Mouse (Mus musculus) CD4-positive, CD25-positive, alpha-beta regulatory T cell, adult 4 months (primary cell): ENCODE measurements at regions not wholly inside any gene's neighbourhood (a gene's known extent, or its start where the extent isn't known, plus 50 kb on each side); places are given as distances from the start of the nearest gene placed in this dataset.
"Not testable (repeated sequence)": the region's sequence is repeated elsewhere in the genome, so short reads cannot be mapped to it uniquely, and the experiment has no call there.

ENCODE experiments used
- ATAC-seq: one replicate; pipeline ENCODE4 v1.8.0; 2017

DNA sequence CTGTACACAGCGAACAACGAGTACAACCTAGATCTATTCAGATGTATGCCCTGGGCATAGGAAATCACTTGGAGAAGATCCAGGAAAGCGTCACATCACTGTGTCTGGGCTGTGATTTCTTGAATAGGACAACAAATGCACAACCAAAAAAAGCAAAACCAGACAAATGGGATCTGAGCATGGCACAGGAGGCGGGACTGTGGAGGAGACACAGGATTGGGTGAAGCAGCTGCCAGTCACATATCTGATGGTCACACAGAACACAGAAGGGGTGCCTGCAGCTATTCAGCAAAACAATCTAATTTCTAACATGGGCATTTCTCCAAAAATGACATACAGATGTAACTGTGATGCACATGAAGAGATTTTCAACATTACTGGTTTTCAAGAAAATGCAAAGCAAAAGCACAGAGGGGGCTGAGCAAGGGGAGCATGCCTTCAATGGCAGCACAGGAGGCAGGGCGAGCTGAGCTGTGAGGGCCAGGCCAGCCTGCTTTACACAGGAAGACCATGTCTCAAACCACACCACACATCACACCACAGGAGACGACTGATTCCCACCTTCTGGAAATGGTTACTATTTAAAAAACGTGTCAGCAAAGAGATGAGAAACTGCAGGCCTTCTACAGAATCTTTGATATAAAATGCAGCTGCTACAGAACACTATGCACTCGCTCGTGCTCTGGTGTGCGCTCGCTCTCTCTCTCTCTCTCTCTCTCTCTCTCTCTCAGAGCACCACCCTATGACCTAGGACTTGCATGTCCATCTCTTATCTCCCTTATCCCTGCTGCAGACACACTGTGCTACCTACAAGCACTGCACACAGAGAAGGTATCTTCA lies 175.2 kb upstream of the Klf14 start:
- ATAC-seq = no peak

DNA sequence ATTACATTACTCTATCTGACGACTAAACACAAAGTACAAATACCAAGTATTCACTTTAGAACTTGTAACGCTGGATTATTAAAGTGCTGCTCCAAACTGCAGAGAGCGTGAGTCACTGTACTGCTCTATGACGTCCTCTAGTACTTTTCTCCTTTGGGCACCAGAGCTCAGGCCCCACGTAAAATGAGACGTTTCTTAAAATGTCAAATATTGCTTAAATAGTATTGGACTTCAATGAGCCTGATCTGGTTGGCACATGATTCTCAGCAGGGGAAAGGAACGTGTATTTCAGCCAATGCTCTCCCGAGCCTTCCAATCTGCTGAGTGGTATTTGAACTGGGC lies 175.8 kb upstream of the Klf14 start:
- no peak for ATAC-seq

DNA sequence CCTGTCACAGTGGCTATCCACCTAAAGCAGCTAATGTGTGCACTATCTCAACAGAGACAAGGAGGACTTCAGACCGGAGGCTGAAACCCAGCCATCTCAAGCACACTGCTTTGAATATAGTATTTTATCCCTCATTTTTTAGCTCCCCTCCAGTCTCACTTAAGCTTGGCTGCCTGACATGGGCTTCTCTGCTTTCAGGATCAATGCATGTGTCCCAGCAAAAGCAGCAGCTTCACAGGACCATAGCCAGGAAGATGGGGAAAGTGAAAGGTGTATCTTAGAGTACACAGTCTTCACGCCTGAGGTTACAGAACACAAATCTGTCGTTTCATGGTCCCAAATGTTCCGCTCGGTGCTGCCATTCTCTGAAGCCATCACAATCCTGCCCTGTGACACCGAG lies 176.7 kb upstream of the Klf14 start:
- no peak for ATAC-seq

DNA sequence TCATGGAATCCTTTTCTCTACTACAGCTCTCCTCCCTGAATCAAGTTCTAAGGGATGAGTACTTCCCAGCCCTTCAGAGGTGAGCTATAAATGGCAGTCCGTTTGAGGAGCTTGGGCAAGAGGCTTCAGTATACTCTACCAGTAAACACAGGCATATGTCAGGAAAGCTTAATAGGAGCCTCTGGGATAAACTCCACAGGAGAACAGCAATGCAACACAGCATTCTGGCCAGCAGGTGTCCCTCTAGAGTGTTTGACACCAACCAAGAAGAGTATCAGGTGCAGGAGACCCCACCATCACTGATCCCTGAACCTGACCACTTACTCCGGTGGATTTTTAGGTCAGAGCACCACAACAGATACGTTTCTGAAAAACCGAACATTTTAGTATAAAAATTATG lies 178.0 kb upstream of the Klf14 start:
- ATAC-seq = no peak

DNA sequence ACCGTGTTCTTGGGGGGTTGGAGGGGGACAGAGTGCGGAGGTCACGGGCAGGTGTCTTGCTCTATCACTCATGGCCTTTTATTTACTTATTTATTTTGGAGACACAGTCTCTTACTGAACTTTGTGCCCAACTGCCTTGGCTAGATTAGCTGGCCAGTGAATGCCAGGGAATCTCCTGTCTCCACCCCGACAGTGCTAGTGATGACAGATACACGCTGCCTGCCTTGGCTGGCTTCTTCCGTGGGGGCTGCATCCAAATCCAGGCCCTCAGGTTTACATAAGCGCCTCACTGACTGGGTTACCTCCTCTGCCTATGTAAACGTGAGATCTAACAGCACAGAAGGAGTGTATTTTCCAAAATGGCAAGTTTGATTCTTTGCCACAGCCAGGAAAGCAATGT lies 178.5 kb upstream of the Klf14 start:
- ATAC-seq = no peak

DNA sequence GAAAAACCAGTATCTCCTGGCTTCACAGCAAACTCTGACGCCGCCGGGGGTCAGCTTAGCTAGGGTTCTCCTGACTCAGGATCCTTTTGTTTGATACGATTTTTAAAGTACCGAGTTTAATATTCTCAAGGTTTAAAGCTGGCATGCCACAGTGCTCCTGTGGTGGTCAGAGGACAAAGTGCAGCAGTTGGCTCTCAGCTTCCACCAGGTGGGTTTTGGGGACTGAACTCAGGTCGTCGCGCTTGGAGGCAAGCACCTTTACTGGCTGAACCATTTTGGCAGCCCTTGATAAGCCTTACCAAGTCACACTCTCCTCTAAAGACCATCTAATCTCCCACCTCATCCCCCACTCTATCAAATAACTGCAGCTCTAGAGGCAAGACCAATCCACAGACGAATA lies 181.1 kb upstream of the Klf14 start:
- ATAC-seq = no peak

DNA sequence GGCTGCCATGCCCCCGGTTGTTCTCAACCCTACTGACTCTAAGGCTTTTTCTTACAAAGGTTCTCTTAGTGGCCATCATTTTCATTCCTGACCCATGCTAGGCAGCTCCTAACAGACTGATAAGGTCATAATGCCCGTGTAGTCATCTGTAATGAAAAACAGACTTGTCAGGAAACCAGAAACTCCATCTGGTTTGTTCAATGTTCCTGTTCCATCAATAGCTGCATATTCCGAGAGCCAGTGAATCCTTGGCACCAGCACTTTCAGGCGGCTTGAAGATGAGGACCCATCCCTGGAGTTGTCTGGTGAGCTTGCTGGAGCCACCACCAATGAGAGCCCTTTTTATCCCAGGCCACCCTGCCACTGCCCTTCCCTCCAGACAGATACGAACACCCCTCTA lies 181.7 kb upstream of the Klf14 start:
- no peak for ATAC-seq

DNA sequence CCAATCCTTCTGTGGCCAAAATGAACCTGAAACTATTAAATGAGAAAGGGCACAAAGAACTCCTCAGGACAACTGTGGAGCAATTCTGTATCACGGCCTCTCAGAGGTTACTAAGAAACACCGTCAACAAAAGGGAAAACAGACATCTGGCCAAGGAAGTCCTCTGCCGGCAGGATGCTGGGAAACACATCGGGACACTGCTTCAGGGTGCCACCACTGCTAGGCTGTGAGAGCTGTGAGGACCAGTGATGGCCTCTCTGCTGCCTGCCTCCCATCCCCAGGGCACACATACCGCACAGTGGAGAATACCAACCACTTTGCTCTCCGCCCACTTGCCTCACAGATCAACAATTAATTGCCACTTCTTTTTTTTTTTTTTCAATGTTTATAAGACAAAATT lies 182.6 kb upstream of the Klf14 start:
- no peak for ATAC-seq

DNA sequence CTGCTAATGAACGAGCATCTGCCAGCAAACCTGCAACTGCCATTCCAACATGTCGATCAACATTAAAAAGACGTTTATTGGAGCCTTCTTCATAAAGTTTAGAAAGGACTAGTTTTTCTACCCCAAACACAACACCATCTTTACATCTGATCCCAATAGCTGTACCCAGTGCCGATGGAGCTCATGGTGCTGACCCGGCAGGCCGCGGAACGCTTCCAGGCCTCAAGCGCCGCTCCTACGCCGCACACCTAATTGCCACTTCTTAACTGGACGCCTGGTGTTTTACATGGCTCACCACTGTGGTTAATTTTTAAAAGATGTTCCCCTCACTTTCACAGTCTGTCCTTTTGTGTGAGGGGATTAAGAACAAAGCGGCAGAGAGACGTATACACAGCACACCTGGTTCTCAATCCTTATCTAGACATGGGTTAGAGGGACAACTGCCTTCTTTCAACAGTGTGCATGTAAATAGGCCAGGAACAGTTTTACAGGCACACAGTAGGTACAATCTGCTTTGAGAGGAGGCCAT lies 183.7 kb upstream of the Klf14 start:
- ATAC-seq = not testable (repeated sequence)

DNA sequence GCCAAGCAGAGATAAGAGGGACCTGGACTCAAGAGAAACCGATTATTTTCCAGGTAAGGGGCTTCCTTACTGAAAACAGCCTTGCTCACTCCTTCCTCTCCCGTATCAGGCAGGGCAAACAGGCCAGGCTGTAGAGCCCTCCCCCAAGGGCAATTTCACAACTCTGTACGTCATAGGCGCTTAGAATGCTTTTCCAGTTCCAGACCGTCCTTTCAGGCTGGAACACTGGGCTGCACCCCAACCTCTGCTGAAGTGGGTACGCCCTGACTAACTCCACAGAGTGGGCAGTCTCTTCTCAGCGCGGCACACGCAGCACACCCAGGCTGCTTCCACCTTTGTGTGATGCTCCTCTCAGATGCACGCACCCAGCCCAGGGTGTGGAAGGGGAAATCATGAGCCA lies 186.8 kb upstream of the Klf14 start:
- ATAC-seq = no peak

DNA sequence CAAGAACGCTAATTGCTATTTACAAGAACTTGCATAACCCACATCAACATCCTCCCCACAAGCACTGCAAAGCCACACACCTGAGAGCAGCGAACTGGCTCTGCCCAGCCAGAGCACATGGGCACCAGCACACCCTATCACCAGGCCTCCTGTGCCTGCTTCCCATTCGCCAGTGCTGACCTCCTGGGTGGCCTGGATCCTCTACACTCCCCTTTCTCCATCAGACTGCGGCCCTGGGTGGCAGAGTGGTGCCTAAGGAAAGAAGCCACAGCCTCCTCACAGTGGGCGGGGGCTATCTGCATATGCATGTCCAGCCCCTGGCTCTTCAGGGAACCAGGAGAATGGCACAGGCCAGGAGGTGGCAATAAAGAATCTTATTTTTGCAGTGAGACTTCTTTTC lies 187.9 kb upstream of the Klf14 start:
- peak; percentile 53 for ATAC-seq

DNA sequence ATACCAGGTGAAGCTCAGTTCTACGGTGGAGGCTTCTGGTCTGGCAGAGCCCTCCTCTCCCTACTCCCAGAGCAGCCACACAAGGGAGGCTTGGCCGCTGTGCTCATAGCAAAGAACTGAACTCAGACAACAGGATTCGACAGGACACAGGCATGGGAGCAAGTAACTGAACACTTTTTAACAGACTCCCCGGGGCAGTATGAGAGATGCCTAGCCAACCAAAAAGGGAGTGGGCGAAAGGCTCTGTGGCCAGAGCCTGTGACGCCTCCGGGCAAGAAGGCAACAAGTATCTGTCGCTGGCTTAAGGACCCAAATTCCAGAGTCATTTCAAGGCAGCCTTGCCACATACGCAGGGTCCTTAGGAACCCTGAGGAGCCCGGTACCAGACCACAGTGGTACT lies 188.8 kb upstream of the Klf14 start:
- ATAC-seq = no peak

DNA sequence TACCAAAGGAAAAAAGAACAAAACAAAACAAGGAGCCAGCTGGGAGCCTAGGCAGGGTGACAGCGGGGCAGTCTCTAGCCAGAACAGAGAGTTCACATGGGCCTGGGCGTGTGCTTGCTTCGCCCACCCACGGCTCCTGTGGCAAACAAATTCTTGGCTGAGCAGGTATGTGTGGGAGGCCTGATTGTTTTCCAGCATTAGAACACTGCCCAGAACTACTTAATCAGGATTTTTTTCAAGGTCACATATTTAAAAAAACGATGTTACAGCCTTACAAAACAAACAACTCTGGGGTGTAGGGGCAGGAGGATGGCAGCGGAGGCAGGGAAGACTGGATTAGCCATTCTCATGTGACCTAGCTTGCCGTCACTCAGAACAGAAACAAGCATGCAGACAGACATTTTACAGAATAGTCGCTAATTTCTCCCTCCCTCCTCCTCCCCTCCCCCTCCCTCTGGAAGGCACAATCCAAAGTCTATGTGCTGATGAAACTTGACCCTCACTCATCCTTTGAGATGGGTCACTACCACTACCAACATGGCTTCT lies 189.5 kb upstream of the Klf14 start:
- ATAC-seq = no peak

DNA sequence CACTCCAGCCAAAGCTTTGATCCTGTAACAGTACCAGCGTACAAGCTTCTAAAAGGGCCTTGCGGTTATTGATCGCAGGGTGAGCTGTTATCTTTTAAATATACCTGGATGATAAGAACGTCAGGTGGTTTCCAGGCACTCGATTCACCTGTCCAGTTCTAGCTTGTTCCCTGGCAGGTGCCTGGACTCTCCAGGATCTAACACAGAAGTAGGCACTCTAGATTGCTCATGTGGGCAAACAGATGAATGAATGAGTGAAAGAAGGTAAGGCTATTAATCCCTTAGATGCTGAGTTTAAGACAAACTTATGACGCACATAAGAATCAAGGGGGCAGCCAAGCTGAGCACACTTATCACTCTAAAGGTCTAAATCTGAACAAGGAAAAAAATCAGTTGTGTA lies 190.3 kb upstream of the Klf14 start:
- ATAC-seq = no peak

DNA sequence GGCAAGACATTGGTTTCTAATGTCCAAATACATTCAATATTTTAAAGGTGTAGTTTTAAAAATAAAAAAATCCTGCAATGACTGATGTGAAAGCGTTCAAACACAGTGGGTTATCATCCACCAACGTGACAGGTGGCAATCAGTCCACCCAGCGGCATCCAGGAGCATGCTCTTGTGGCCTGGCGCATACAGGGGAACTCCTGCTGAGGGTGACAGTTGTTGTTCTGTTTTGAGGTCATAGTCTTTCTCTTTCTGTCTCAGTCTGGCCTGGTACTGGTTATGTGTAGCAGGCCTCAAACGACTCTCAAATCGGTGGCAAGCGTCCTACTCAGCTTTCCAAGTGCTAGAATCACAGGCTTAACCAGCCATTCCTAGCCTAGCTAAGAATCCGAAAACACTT lies 191.5 kb upstream of the Klf14 start:
- ATAC-seq = peak; percentile 59

DNA sequence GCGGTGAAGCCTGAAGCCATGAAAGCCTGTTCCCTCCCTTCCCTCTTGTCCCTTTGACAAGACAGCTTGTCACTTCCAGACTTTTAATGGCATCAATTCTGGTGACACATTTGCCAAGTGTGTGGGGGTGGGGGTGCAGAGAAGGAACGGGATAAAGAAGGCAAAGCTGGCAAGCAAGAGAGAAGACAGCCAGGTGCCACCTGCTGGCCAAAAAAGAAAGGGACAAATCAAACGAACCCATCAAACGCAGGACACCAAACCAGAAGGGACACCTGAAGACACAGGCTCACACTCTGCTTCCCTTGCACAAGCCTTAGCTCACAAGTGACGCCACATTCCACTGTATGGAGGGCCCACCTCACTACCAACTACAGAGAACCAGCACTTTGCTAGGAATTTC lies 197.0 kb upstream of the Klf14 start:
- ATAC-seq = no peak

DNA sequence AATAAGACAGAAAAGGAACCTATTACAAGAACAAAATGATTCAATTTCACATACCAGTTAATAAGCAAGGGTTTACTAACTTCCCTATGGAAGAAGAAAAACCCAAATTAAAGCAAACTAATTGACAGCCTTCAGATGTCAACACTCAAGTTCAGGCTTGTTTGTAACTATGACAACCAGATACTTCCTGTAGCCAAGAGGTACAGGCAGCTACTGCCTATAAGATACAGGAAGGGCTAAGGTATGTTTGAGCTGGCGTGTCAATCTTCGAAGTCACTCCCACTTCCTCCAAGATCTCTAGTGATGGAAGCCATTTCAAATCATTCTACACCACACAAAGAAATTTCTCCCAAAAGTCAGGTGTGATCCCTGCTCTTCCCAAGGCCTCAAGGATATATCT lies 198.1 kb upstream of the Klf14 start:
- ATAC-seq = peak; percentile 87

DNA sequence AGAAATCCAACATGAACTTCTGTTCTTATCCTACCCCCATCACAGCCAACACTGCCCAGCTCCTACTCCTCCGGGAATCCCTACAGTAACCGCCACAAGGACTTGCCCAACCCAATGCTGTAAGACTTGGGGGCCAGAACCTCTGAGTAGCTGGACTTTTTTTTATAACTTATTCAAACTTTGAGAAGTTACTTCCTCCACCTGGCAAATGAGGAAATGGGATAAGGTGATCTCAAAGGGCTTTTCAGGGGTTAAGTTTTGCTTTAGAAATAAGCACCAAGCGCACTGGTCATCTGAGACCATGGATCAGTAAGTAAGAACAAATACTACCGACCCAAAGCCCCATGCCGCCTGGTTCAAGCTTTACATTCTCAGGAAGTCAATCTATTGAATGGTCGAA lies 198.6 kb upstream of the Klf14 start:
- ATAC-seq = no peak

DNA sequence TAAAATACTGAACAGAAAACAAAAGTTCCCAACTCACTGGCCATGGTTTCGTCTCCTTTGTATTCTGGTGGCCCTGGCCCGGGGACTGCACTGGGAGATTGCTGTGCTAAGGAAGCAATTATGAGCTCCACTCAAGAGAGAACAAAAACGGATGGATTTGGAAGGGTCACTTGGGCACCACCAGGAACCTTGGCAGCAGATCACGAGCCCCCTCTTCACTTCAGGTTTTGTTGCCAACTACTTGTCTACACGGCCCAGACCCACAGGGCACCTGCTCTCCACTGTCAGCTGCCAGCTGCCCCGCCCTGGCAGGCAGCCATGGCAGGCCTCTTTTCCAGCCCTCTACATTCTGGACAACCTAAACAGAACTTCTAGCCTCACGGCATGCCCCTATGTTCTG lies 199.8 kb upstream of the Klf14 start:
- ATAC-seq = no peak

DNA sequence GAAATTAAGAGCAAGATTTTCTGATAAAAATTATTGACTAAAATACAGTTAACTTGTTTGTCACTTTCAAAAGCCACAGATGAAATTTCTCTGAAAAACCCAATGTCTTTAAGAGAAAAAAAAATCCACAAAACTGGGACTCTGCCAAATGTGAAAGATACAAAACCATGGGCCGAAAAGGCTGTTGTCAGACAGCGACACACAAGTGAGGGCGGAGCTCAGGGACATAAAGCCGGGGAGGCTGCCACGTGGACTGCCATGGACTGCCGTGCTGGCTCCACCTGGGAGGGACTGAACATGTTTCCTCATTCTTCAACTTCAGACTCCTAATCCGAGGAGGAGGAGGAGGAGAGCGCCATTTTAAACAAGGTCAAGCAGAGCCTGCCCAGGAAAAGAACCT lies 200.4 kb upstream of the Klf14 start:
- ATAC-seq = peak; percentile 44

DNA sequence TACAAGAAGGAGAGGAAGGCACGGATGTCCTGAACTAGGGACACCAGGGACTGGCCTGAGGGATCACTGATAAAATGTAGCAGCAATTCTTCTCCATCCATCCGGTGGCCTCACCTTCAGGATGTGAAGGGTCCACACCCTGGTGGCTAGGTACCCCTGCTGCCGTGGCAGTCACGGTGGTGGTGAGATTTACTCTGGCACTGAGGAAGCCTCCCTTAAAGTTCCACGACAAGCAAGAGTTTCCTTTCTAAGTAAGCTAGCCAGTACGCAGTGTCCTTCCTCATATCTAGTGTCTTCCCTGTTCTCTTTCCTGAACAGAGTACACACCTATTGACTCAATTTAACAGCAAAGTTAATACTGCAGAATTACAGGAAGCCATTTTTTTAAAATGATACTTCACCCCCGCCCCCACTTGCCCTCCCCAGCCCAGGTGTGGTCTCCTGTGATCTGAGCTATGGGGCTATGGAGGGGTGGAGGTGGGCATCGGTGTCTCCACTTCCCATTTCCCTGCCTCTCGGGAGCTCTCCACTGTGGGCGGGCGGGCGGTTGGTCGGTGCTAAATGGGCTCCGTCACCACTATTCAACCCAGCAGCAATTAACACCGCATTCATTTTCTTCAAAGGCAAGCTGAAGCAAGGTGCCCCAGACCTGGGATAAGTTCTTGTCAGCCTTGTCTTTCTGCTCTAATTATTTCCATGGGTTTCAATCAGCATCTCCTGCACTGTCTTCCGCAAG lies 201.2 kb upstream of the Klf14 start:
- ATAC-seq = peak; percentile 6

DNA sequence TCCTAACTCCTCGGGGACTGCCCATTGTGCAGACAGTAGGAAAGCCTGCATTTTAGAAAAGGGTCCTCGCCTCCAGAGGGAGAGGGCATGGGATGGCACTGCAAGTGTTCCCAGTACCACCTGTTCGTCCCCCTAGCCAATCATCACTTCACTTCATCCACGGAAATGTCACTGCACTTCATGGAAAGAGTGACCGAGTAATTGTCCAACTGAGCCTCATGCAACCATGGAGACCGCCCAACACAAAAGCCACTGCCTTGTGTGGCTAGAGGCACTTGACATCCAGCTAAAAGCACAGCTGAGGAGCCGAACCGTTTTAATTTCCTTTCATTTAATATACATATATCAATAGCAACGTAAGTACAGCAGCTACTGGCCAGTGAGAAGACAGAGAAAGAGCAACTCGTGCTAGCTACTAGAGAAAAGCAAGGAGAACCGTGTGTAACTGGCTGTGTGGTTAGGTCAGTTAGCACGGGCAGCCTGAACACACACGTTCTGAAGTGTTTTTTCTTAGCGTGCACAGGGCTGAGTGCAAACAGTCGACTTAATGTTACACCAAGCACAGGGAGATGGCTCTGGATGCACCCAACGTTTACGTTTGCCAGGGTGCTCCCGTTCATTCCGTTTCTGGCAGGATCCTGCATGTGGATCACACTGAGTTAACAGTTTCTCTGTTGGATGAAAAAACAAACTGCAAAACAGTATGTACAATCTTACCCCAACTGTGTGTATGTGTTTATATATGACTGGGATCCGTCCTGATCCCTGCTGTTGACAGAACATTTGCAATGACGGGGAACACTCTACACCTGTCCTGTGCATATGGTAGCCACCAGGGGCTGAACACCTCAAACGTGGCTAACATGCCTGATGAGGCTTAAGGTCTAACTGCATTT lies 202.8 kb upstream of the Klf14 start:
- no peak for ATAC-seq

DNA sequence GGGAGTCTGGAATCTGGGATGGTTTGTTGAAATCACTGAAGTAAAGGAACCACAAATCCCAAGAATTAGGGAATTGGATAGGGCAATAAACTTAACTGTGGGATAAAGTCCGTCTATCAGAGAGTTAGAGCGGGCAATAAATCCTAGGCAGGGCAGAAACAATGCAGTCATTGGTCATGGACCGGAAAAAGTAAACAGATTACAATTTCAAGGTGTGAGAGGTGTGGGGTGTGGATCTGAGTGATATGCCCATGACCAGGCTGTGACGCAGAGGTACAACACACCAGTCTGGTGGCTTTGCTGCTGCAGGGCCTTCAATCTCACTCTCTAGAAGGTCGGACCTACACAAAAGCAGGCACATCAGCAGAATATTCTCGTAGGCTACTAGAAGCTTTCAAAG lies 206.1 kb upstream of the Klf14 start:
- no peak for ATAC-seq
